ENCODE assay signal across 12 mouse cellular contexts in the genomic region with DNA sequence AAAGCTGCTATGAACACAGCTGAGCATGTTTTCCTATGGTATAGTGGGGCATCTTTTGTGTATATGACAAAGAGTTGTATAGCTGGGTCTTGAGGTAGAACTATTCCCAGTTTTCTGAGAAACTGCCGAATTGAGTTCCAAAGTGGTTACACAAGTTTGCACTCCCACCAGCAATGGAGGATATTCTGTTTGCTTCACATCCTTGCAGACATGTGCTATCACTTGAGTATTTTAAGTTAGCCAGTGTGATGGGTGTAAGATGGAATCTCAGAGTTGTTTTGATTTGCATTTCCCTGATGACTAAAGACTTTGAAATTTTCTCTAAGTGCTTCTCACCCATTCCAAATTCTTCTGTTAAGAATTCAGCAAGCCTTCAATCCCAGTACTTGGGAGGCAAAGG.
"Had no signal": no experiment of that assay in that cellular context is flagged by ENCODE, and none has a peak within 500 bp of the region (broad histone marks: within the 10 kb centered on the region; RNA-seq: fewer than 3 reads in every experiment).

No protein-coding gene starts in this region.

- DNase-seq: retina, postnatal 1 day; right cerebral cortex, adult 18-20 months; right cerebral cortex, postnatal 14 days; right cerebral cortex, postnatal 25 days; right cerebral cortex, postnatal 4 days; spleen, adult 18-20 months; thymus, adult 18-20 months; thymus, adult 2 months; thymus, postnatal 14 days; thymus, postnatal 25 days; thymus, postnatal 36 days; thymus, postnatal 4 days had no signal
